Mouse (Mus musculus) thymus, postnatal 14 days (tissue): ENCODE measurements around the gene Amy2a3.
"Not testable (repeated sequence)": the region's sequence is repeated elsewhere in the genome, so short reads cannot be mapped to it uniquely, and the experiment has no call there.

Experiments used
- DNase-seq: peaks from one replicate; pipeline ENCODE4 v3.0.0; 2021

Gene Amy2a3

DNA sequence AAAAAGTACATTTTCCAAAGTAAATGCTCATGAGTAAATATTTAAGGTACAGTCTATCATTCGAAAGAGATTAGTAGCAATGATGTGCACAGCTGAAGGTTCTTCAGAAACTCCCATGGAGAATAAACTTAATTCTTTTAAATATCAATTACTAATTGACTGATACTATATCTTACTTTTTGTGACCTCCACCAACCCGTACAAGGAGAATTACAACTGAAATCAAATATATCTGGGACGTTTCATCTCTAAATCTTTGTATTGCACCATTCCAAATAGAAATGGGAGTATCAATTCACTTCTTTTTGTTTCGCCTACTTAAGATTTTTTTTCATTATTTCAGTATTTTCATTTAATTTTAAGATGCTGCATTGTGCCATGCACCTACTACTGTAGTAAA is at the start of gene Amy2a3:
Gene Amy2a3 (minus strand): TSS at position 101 of the 400 bp plus-strand sequence.
- not testable (repeated sequence) for DNase-seq

DNA sequence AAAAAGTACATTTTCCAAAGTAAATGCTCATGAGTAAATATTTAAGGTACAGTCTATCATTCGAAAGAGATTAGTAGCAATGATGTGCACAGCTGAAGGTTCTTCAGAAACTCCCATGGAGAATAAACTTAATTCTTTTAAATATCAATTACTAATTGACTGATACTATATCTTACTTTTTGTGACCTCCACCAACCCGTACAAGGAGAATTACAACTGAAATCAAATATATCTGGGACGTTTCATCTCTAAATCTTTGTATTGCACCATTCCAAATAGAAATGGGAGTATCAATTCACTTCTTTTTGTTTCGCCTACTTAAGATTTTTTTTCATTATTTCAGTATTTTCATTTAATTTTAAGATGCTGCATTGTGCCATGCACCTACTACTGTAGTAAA is 32.7 kb upstream of the Amy2a3 start, which contains the start of gene Amy2a2:
Gene Amy2a2 (minus strand): TSS at position 101 of the 400 bp plus-strand sequence.
- DNase-seq = not testable (repeated sequence)

- not testable (repeated sequence) for DNase-seq
Measured at GRCm38 (mm10) chr3:113345484-113345883, 21.6 kb upstream of the Amy2a3 start.

DNA sequence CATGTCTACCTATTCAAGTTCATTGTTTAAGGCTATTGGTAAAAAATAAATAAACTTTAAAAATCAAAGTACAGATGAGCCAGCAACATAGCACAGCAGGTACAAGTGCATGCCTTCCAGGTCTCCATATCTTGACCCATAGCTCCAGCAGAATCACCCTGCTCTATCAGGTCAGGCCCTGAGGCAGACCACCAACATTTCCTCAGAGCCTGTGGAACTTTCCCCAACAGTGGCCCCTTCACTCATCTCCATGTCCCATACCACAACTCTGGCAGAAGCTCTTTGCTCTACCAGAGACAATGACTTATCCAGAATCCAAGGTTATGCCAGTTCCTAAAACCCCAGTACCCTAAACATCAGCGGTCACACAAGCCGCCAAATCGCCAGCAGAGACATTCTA is 10.9 kb downstream of the Amy2a3 start:
- not testable (repeated sequence) for DNase-seq

DNA sequence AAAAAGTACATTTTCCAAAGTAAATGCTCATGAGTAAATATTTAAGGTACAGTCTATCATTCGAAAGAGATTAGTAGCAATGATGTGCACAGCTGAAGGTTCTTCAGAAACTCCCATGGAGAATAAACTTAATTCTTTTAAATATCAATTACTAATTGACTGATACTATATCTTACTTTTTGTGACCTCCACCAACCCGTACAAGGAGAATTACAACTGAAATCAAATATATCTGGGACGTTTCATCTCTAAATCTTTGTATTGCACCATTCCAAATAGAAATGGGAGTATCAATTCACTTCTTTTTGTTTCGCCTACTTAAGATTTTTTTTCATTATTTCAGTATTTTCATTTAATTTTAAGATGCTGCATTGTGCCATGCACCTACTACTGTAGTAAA is 32.5 kb downstream of the Amy2a3 start, which contains the start of gene Amy2a4:
Gene Amy2a4 (minus strand): TSS at position 101 of the 400 bp plus-strand sequence.
- DNase-seq = not testable (repeated sequence)

GRCm38 (mm10) chr3:113280285-113280684 is 43.6 kb downstream of the Amy2a3 start:
- not testable (repeated sequence) for DNase-seq

DNA sequence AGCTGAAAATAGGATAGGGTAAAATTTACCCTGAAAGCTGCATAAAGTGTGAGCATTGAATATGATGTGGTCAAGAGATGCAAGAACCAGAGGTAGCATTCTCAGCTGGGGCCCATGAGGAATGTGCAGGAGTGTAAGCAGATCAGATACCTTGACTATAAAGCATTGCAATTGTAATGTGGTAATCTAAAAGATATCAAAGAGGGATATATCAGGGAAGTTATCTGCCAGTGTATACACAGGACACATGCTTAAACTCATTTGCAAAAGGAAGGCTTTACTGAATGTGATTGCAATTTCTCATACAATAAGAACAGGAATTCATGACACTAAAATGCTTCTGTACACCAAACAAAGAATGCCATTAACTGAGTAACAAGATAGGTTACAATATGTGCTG is 44.3 kb downstream of the Amy2a3 start:
- DNase-seq = not testable (repeated sequence)
